Comparison of ENCODE assay signal across 9 mouse cellular contexts in the genomic region with DNA sequence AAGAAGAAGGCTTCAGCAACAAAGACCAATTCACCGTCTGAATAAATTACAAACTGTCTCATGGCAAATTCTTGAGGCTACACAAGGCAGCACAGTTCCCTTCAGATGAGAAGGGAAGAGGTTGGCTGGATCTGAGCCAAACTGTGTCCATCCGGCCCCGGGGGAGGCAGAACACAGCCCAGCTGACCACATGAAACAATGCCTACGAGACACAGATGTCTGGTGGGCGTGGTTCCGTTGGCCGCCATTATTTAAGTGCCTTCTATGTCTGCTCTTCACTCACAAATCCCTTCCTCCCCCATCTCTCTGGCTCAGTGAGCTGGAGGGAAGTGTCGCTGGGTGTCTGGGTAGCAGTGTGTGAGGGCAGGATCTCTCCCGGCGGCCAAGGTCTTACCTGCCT.
DNase-seq lines count a peak whose midpoint lies in the region; ATAC-seq and TF ChIP-seq lines count a peak whose summit lies in the region.
"Had no signal": no experiment of that assay in that cellular context is flagged by ENCODE, and none has a peak within 500 bp of the region (broad histone marks: within the 10 kb centered on the region; RNA-seq: fewer than 3 reads in every experiment).

No protein-coding gene starts in this region.

- peak; percentile 23 for DNase-seq in gastrocnemius, adult 18-20 months (ENCODE audit: low spot score)
- DNase-seq in gastrocnemius, adult 8-10 months (ENCODE audit: low spot score in 2 of 2) = no peak
- peak; percentile 50 to 51 for DNase-seq in B cell, adult 2 months
- peak; percentile 28 to 32 for DNase-seq in frontal cortex, postnatal 14 days (ENCODE audit: low spot score in 2 of 2)
- DNase-seq in kidney, postnatal 0 days (ENCODE audit: low spot score) = peak; percentile 69
- peak; percentile 26 for DNase-seq in neural tube, embryonic 10.5 days (ENCODE audit: extremely low spot score, low spot score)
- no peak for DNase-seq in urinary bladder, adult 2 months (ENCODE audit: low spot score)

- ATAC-seq in kidney, postnatal 0 days (replicated peaks; ENCODE audit: low FRiP score, low read depth) = no peak
- no peak for ATAC-seq in midbrain, embryonic 16.5 days

- H3K4me1 ChIP-seq in kidney, postnatal 0 days (replicated peaks; ENCODE audit: insufficient read depth, low read length) = peaks cover 16% of the 10 kb centered on the region; the same call in 1 of the 2 replicates
- H3K4me1 ChIP-seq in midbrain, embryonic 16.5 days (ENCODE audit: control insufficient read depth, insufficient read depth, low read length) = no peaks in the 10 kb centered on the region
- H3K4me1 ChIP-seq: embryonic facial prominence, embryonic 12.5 days had no signal

- H3K27me3 ChIP-seq in kidney, postnatal 0 days (ENCODE audit: insufficient read depth, low read length) = no peaks in the 10 kb centered on the region
- no peaks in the 10 kb centered on the region for H3K27me3 ChIP-seq in midbrain, embryonic 16.5 days (ENCODE audit: control insufficient read depth, insufficient read depth, low read depth, low read length)
- H3K27me3 ChIP-seq: embryonic facial prominence, embryonic 12.5 days had no signal

- H3K4me3 ChIP-seq in kidney, postnatal 0 days (replicated peaks; ENCODE audit: low read depth, low read length) = no peak overlapping the region
- no peak overlapping the region for H3K4me3 ChIP-seq in midbrain, embryonic 16.5 days (ENCODE audit: low read depth, low read length)
- H3K4me3 ChIP-seq: embryonic facial prominence, embryonic 12.5 days had no signal

- no peaks in the 10 kb centered on the region for H3K9me3 ChIP-seq in kidney, postnatal 0 days (replicated peaks; ENCODE audit: low read length)
- H3K9me3 ChIP-seq in midbrain, embryonic 16.5 days (replicated peaks; ENCODE audit: control insufficient read depth, low read length, poor library complexity, severe bottlenecking) = 0 out of 2 replicates have a peak, but pooled peaks cover 3% of the 10 kb centered on the region
- H3K9me3 ChIP-seq: embryonic facial prominence, embryonic 12.5 days had no signal

- 0 out of 2 replicates have a peak overlapping the region, but pooled peaks have one; percentile 69 for H3K27ac ChIP-seq in kidney, postnatal 0 days
- no peak overlapping the region for H3K27ac ChIP-seq in midbrain, embryonic 16.5 days (ENCODE audit: low read length)
- H3K27ac ChIP-seq: embryonic facial prominence, embryonic 12.5 days had no signal

- WGBS in kidney, postnatal 0 days = 18% methylated on average over 10 of the region's 10 CpGs
- 66% methylated on average over 10 of the region's 10 CpGs for WGBS in midbrain, embryonic 16.5 days

- no peak overlapping the region for H3K4me2 ChIP-seq in kidney, postnatal 0 days (ENCODE audit: low read length)
- H3K4me2 ChIP-seq in midbrain, embryonic 16.5 days (ENCODE audit: low read length) = no peak overlapping the region
- H3K4me2 ChIP-seq: embryonic facial prominence, embryonic 12.5 days had no signal

- no peaks in the 10 kb centered on the region for H3K36me3 ChIP-seq in kidney, postnatal 0 days (ENCODE audit: insufficient read depth, low read length)
- H3K36me3 ChIP-seq in midbrain, embryonic 16.5 days (ENCODE audit: control insufficient read depth, insufficient read depth, low read length) = no peaks in the 10 kb centered on the region
- H3K36me3 ChIP-seq: embryonic facial prominence, embryonic 12.5 days had no signal

- H3K9ac ChIP-seq in kidney, postnatal 0 days (ENCODE audit: low read depth, low read length) = no peak overlapping the region
- no peak overlapping the region for H3K9ac ChIP-seq in midbrain, embryonic 16.5 days (ENCODE audit: low read depth, low read length)
- H3K9ac ChIP-seq: embryonic facial prominence, embryonic 12.5 days had no signal

- no peak for TF ChIP-seq CTCF in kidney, postnatal 0 days (IDR thresholded peaks at IDR 0.05; ENCODE audit: low read depth)

Comparison
In these comparisons a context has a peak if more than half of its experiments do, and no peak if none do; other contexts are left out.
1. DNase-seq: peak in gastrocnemius, adult 18-20 months (single experiment), B cell, adult 2 months (2 of 2), frontal cortex, postnatal 14 days (2 of 2), kidney, postnatal 0 days (single experiment) and neural tube, embryonic 10.5 days (single experiment); none in gastrocnemius, adult 8-10 months (0 of 2) and urinary bladder, adult 2 months (single experiment).